Mouse (Mus musculus): Measurements from ENCODE around the gene Fam189a1.

Gene Fam189a1

GRCm38 (mm10) chr7:65156514-65156911, at the start of gene Fam189a1:
Fam189a1 (minus strand) TSS chr7:65156570.
- in situ Hi-C loops (cut with MboI, MseI), result no loop called here

DNA sequence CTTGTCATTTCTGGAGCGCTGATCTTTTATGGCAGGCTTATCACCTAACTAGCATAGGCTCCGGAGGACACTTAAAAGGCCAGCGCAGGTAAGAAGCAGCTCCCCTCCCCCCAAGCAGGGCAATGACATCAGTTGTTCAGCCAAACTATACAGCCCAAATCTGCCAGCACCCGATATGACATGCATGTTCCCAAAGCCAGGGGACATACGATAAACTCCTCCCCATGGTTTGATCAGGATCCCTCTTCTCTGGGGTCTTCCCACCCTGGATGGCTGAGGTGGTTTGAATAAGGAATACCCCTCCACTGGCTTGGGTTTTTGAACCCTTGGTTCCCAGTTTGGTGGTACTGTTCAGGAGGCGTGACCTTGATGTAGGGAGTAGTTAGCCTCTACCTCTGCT, 49.7 kb upstream of the Fam189a1 start:
- in situ Hi-C loops (cut with MboI, MseI), result no loop called here

DNA sequence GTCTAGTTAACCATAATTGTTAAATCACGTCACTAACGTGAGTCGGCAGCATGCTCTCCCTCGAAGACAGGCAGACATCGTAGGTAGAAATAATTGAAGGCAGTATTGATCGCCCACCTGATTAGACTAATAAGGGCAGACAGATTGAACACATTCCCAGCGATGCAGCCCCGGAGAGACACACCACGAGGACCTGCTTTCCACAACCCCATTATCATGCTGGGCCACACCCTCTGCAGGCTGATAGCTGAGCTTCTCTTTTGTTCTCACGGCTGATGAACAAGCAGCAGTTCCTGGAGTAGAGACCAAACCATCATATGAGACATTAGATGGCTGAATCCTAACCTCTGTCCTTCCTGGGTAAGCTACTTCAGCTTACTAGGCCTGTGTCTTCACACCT, 46.3 kb upstream of the Fam189a1 start:
- in situ Hi-C loops (cut with MboI, MseI), result no loop called here

DNA sequence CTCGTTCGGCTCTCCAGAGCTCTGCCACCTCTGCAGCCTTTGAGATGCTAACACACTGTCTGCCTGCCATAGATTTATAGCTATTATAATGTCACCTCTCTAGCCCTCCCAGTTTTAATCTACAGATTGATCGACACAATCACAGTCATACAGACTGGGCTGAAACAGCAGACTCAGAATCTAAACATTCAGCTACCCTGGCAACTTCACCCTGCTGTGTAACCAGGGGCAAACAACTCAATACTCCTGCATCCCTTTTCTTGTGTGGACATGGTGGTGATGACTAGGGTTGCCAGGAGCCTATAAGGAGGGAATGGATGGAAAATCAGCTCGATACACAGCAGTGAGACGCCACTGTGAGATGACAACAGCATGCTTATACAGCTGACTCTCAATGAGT, 24.3 kb upstream of the Fam189a1 start:
- in situ Hi-C loops (cut with MboI, MseI), result no loop called here

DNA sequence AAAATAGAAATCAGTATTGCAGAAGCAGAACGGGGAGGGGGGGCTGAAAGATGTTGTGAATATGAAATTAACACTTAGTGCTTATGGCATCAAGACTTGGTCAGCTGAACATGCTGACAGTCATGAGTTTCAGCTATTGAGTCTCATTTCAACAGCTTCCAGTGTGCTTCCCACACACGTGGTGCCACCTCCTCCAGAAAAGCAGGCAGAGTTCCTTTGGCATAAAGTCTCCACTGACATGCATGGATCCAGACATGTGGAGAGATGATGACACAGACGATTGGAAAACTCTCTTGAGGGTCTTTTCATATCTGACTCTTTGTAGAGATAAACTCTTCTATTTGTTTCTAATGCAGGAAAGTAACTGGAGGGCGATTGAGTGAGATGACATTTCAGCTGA, 14.4 kb upstream of the Fam189a1 start:
- in situ Hi-C loops (cut with MboI, MseI), result no loop called here

- in situ Hi-C loops (cut with MboI, MseI), result no loop called here
Measured at GRCm38 (mm10) chr7:65157031-65158025, 958 bp upstream of the Fam189a1 start.

GRCm38 (mm10) chr7:65155628-65156513, 499 bp downstream of the Fam189a1 start:
- in situ Hi-C loops (cut with MboI, MseI), result no loop called here

- in situ Hi-C loops (cut with MboI, MseI), result no loop called here
Measured at GRCm38 (mm10) chr7:65154576-65154975, 1.8 kb downstream of the Fam189a1 start.

DNA sequence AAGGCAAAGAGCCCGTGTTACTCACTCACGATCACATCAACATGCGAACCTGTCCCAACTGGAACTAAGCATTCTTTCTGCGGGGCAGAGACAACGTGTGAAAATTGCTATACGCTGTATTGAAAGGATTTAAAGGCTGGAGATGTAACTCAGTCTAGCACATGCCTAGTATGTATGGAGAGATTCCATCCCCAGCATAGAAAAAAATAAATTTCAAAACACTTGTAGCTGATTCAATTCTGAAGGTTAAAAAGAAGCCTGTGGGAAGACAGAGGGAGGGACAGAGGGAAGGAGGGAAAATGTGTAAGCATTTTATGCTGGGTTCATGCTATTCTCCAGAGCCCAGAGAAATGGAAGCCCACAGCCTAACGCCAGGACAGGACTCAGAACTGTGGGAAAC, 2.5 kb downstream of the Fam189a1 start:
- in situ Hi-C loops (cut with MboI, MseI), result no loop called here

- in situ Hi-C loops (cut with MboI, MseI), result no loop called here
Measured at GRCm38 (mm10) chr7:65151526-65151925, 4.8 kb downstream of the Fam189a1 start.

GRCm38 (mm10) chr7:65149040-65149439, 7.3 kb downstream of the Fam189a1 start:
- in situ Hi-C loops (cut with MboI, MseI), result no loop called here

GRCm38 (mm10) chr7:65144881-65145280, 11.5 kb downstream of the Fam189a1 start:
- in situ Hi-C loops (cut with MboI, MseI), result no loop called here

DNA sequence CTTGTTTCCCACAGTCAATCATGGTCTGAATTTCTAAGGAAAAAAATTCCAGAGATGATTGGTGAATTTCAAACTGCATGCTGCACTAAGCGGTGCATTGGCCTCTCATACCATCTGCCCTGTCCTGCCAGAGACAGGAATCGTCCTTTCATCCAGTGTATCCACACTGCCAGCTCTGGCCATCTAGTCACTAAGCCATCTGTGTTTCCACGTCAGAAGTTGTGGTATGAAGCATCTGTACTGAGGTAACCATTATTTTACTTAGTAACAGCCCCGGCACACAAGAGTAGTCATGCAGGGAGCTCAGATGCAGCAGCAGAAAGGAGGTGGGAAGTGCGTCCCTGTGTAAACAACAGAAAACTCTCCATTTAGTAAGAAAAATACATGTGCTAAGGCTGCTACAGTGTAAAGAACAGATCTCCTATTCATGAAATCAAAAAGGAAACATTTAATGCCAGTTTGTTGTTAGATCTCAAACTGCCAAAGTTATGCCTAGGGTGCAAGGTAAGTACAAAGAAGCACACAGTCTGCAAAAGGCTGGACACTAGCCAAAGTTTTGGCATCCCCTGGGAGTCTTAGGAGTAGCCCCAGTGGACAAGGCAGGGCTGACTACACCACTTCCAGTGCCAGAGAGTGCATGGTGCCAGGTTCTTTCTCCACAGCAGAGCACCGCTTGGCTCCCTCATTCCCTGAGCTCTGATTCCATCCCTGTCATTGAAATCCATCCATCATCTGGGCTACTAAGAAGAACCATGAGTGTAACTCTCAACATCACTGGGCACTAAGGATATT, 14.3 kb downstream of the Fam189a1 start:
- in situ Hi-C loops (cut with MboI, MseI), result no loop called here

GRCm38 (mm10) chr7:65140832-65141231, 15.5 kb downstream of the Fam189a1 start:
- in situ Hi-C loops (cut with MboI, MseI), result no loop called here

DNA sequence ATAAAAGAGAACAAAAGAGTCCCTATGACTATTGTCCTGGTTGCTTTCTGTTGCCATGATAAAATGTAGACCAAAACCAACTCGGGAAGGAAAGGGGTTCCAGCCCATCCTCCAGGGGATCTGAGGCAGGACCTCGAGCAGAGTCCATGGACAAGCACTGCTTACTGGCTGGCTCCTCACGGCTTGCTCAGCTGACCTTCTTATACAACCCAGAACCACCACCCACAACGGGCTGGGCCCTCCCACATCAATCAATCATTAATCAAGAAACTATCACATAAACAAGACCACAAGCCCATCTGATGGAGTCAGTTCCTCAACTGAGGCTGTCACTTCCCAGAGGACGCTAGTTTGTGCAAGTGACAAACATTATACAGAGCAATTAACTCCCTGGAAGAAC, 16.3 kb downstream of the Fam189a1 start:
- in situ Hi-C loops (cut with MboI, MseI), result no loop called here

DNA sequence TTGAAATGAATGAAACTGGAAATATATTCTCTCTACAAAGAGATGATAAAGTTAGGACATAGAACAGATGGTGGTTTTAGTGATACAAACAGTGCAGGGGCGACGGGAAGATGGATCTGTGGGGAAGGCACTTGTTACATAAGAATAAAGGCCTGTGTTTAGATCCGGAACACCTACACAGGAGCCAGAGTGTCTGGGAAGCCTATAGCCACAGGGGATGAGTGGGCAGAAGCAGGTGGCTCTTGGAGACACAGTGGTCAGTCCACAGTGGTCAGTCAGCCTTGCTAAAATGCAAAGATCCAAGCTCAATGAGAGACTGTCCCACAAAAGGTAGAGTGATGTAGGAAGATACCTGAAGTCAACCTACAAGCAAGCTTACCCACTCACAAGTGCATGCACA, 32.6 kb downstream of the Fam189a1 start:
- in situ Hi-C loops (cut with MboI, MseI), result no loop called here

GRCm38 (mm10) chr7:65116903-65117302, 39.5 kb downstream of the Fam189a1 start:
- in situ Hi-C loops (cut with MboI, MseI), result no loop called here

GRCm38 (mm10) chr7:65115366-65115765, 41.0 kb downstream of the Fam189a1 start:
- in situ Hi-C loops (cut with MboI, MseI), result no loop called here

DNA sequence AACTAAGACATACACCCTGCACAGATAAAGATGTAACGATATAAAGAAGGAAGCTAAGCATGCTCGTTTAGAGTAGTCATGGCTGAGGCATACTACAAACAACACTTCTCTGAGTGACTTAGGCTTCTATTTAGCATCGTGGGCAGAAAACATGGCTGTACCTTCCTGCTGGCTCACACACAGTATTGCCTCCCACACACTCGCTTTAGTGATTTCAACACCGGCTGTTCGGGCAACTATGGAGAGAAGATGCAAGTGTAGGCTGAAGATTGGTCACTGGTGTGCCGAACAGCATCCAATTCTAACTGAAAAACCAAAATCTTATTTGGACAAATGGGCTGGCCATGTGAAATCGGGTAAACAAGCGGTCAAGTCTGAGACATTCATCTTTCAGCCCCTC, 44.7 kb downstream of the Fam189a1 start:
- in situ Hi-C loops (cut with MboI, MseI), result no loop called here

DNA sequence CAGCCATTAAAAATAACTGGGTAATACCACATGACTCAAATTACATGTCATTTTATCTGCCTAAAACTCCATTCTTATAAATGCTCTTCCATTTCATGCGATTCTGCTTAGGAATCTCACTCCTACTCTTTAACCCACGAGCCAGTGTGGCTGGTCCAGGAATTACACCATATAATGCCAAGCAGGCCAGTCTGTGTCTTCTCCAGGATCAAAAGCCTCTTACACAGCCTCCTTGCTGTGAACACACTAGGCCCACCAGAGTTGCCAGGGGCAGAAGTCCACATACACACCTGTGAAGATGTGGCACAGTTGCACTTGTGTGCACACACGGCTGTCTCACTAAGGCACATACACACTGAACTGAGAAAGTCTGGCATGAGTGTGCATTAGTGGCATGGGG, 50.8 kb downstream of the Fam189a1 start:
- in situ Hi-C loops (cut with MboI, MseI), result no loop called here

DNA sequence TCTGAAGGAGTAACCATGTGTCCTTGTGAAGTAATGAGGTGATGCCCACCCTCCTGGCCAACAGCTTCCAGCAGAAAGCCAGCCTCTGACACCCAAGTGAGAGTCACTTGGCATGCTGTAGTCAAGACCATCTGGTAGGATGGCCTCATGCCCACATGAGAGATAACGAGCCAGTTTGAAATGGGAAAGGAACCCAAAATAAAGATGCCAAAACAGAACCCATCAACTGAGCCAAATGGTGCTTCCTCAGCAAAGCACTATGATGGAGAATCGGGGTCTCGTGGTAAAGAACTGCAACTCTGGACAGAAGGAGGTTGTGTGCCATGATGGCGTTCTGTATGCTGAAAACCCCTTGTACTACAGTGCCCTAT, 51.3 kb downstream of the Fam189a1 start:
- in situ Hi-C loops (cut with MboI, MseI), result no loop called here

Measured in T-helper 1 cell (primary cell).